Mouse (Mus musculus) frontal cortex, postnatal 10 days (tissue): Measurements from ENCODE around the gene Unc50.

Experiments
- DNase-seq, 2 experiments: peaks; one replicate each; pipeline ENCODE4 v3.0.0; 2022; ENCODE audit warnings: low spot score in 2 of 2, mixed read lengths in 1 of 2

Unc50 gene

GRCm38 (mm10) chr1:37448361-37449095 is 18.6 kb downstream of the Unc50 start:
- DNase-seq: peak in 1 of 2 experiments; percentile 24

- DNase-seq: no peak
These were observed 21.3 kb downstream of the Unc50 start for GRCm38 (mm10) chr1:37451270-37451669.

- no peak for DNase-seq
These were observed 27.6 kb downstream of the Unc50 start for GRCm38 (mm10) chr1:37457546-37457945.

GRCm38 (mm10) chr1:37464878-37465452 is 35.0 kb downstream of the Unc50 start:
- no peak for DNase-seq

- no peak for DNase-seq
These were observed 36.5 kb downstream of the Unc50 start for GRCm38 (mm10) chr1:37466322-37466995.

GRCm38 (mm10) chr1:37467806-37468205 is 37.9 kb downstream of the Unc50 start:
- DNase-seq: no peak

- no peak for DNase-seq
These were observed 39.1 kb downstream of the Unc50 start for GRCm38 (mm10) chr1:37469007-37469406.

GRCm38 (mm10) chr1:37471179-37472148 is 41.5 kb downstream of the Unc50 start:
- DNase-seq: no peak

- DNase-seq: no peak
These were observed 43.3 kb downstream of the Unc50 start for GRCm38 (mm10) chr1:37473251-37473650.

- no peak for DNase-seq
These were observed 44.1 kb downstream of the Unc50 start for GRCm38 (mm10) chr1:37474046-37474445.

GRCm38 (mm10) chr1:37474634-37475190 is 44.8 kb downstream of the Unc50 start:
- DNase-seq: no peak

GRCm38 (mm10) chr1:37475312-37475711 is 45.4 kb downstream of the Unc50 start:
- no peak for DNase-seq

GRCm38 (mm10) chr1:37477250-37477649 is 47.3 kb downstream of the Unc50 start:
- no peak for DNase-seq

- DNase-seq: no peak
These were observed 48.0 kb downstream of the Unc50 start for GRCm38 (mm10) chr1:37477928-37478327.

- no peak for DNase-seq
These were observed 48.5 kb downstream of the Unc50 start for GRCm38 (mm10) chr1:37478416-37478815.

GRCm38 (mm10) chr1:37479074-37479473 is 49.1 kb downstream of the Unc50 start:
- DNase-seq: no peak

- no peak for DNase-seq
These were observed 49.8 kb downstream of the Unc50 start for GRCm38 (mm10) chr1:37479759-37480158.

- DNase-seq: no peak
These were observed 50.8 kb downstream of the Unc50 start for GRCm38 (mm10) chr1:37480731-37481130.

- no peak for DNase-seq
These were observed 51.4 kb downstream of the Unc50 start for GRCm38 (mm10) chr1:37481331-37481730.

- no peak for DNase-seq
These were observed 54.7 kb downstream of the Unc50 start for GRCm38 (mm10) chr1:37484612-37485011.

- DNase-seq: no peak
These were observed 56.5 kb downstream of the Unc50 start for GRCm38 (mm10) chr1:37486439-37486838.
